Comparison of ENCODE assay signal across 36 mouse cellular contexts in genomic region chrX:107116987-107117386, GRCm38 (mm10). TPM values are rescaled to one million over a fixed set of nuclear protein-coding genes. Genes with fewer than 3 reads are reported as not detected.
"Had no signal": no experiment of that assay in that cellular context is flagged by ENCODE, and none has a peak within 500 bp of the region (broad histone marks: within the 10 kb centered on the region; RNA-seq: fewer than 3 reads in every experiment).

No protein-coding gene starts in this region.

- H3K4me2 ChIP-seq: heart, embryonic 12.5 days; hindbrain, embryonic 12.5 days; hindbrain, embryonic 14.5 days; intestine, embryonic 15.5 days; limb, embryonic 12.5 days; limb, embryonic 15.5 days; liver, embryonic 11.5 days; liver, embryonic 13.5 days; liver, embryonic 15.5 days had no signal

- H3K27me3 ChIP-seq: heart, embryonic 12.5 days; hindbrain, embryonic 12.5 days; intestine, embryonic 15.5 days; limb, embryonic 12.5 days; limb, embryonic 15.5 days; liver, embryonic 13.5 days; liver, embryonic 15.5 days had no signal

- H3K9me3 ChIP-seq: heart, embryonic 10.5 days; heart, embryonic 12.5 days; hindbrain, embryonic 10.5 days; hindbrain, embryonic 12.5 days; intestine, embryonic 15.5 days; limb, embryonic 12.5 days; limb, embryonic 15.5 days; liver, embryonic 13.5 days; liver, embryonic 15.5 days had no signal

- ATAC-seq: hindbrain, embryonic 16.5 days; inflammation-experienced regulatory T-cells, adult 6 months; intestine, embryonic 15.5 days; intestine, postnatal 0 days had no signal

- H3K27ac ChIP-seq: heart, embryonic 10.5 days; hindbrain, embryonic 10.5 days; hindbrain, embryonic 12.5 days; hindbrain, embryonic 14.5 days; intestine, embryonic 15.5 days; layer of hippocampus, adult 2 months; limb, embryonic 12.5 days; limb, embryonic 15.5 days; liver, embryonic 13.5 days; liver, embryonic 15.5 days had no signal

- H3K4me3 ChIP-seq: heart, embryonic 10.5 days; heart, embryonic 12.5 days; hindbrain, embryonic 10.5 days; hindbrain, embryonic 12.5 days; intestine, embryonic 15.5 days; layer of hippocampus, adult 2 months; limb, embryonic 12.5 days; limb, embryonic 15.5 days; liver, embryonic 13.5 days; liver, embryonic 15.5 days had no signal

- H3K9ac ChIP-seq: heart, embryonic 12.5 days; hindbrain, embryonic 12.5 days; hindbrain, embryonic 14.5 days; intestine, embryonic 15.5 days; limb, embryonic 12.5 days; limb, embryonic 15.5 days; liver, embryonic 13.5 days; liver, embryonic 15.5 days had no signal

- H3K4me1 ChIP-seq: heart, embryonic 10.5 days; heart, embryonic 12.5 days; hindbrain, embryonic 10.5 days; hindbrain, embryonic 12.5 days; intestine, embryonic 15.5 days; limb, embryonic 12.5 days; limb, embryonic 15.5 days; liver, embryonic 13.5 days; liver, embryonic 15.5 days had no signal

- H3K36me3 ChIP-seq: heart, embryonic 10.5 days; heart, embryonic 12.5 days; hindbrain, embryonic 10.5 days; hindbrain, embryonic 12.5 days; intestine, embryonic 15.5 days; limb, embryonic 12.5 days; limb, embryonic 15.5 days; liver, embryonic 13.5 days; liver, embryonic 15.5 days had no signal

- DNase-seq: gastrocnemius, postnatal 14 days; gastrocnemius, postnatal 36 days; heart, adult 18-20 months; heart, postnatal 10 days; heart, postnatal 4 days; kidney, adult 18-20 months; kidney, adult 8-10 months; kidney, postnatal 10 days; kidney, postnatal 25 days; kidney, postnatal 4 days; layer of hippocampus, postnatal 36 days; left cerebral cortex, postnatal 4 days; liver, embryonic 13.5 days had no signal

RNA-seq across cellular contexts. Expression of gene P2ry10, which starts 28.7 kb away (rescaled TPM):
- total RNA-seq: gastrocnemius, adult 18-20 months; gastrocnemius, adult 8-10 months; gastrocnemius, postnatal 14 days; heart, postnatal 4 days; layer of hippocampus, adult 2 months; layer of hippocampus, postnatal 10 days; layer of hippocampus, postnatal 36 days; left cerebral cortex, adult 18-20 months; left cerebral cortex, adult 8-10 months; left cerebral cortex, postnatal 10 days; left cerebral cortex, postnatal 25 days; left cerebral cortex, postnatal 4 days had no signal
- polyA plus RNA-seq: heart, embryonic 10.5 days; heart, embryonic 12.5 days; heart, embryonic 14.5 days; hindbrain, embryonic 10.5 days; hindbrain, embryonic 12.5 days; hindbrain, embryonic 14.5 days; hindbrain, embryonic 16.5 days; intestine, postnatal 0 days; kidney, embryonic 14.5 days; limb, embryonic 12.5 days had no signal
